Mouse (Mus musculus): ENCODE results near the gene Rln1. TPM values are rescaled to one million over a fixed set of nuclear protein-coding genes. Genes with fewer than 3 reads are reported as not detected.

Rln1 gene
- total RNA-seq (2021) = not detected in 2 replicates
- long read RNA-seq, experiment 1 = 0 reads
- long read RNA-seq, experiment 2 = 0 reads

DNA sequence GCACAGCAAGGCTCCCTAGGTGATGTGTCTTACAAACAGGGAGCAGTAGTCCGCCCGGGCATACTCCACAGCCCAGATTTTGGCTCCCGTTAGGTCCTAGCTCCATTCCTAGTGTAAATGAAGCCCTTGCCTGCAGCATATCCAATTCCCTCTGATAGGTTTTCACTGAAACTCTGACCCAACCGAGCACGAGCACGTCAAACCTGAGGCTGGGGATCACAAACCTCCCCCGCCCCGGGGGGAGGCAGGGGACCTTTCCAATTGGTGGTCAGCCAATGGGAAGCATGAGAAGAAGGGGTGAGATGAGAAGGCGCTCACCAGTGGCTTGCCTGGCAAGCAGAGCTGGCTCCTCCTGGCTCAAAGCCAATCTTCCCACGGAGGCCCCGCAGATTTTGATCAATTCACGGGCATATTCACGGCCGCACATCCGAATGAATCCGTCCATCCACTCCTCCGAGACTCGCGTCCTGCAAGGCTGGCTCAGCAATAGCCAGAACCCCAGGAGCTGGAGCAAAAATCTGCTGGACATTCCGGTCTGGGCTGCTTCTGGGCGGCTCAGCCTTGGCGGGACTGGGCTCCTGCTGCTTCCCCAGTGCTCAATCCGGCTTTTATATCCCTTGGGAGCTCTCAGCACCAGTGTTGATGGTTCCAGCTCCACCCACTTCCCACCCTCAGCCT is at the start of gene Rln1:
Rln1 (minus strand) TSS at position 603 of the 678 bp plus-strand sequence.
- DNase-seq = peak; percentile 44

- no peak for DNase-seq
Observed at GRCm38 (mm10) chr19:29383368-29383767, 48.9 kb upstream of the Rln1 start.

GRCm38 (mm10) chr19:29379839-29380603 is 45.6 kb upstream of the Rln1 start:
- no peak for DNase-seq

GRCm38 (mm10) chr19:29376382-29376781 is 41.9 kb upstream of the Rln1 start:
- no peak for DNase-seq

- no peak for DNase-seq
Observed at GRCm38 (mm10) chr19:29374947-29375346, 40.5 kb upstream of the Rln1 start.

- no peak for DNase-seq
Observed at GRCm38 (mm10) chr19:29373438-29373837, 39.0 kb upstream of the Rln1 start.

GRCm38 (mm10) chr19:29372621-29373020 is 38.2 kb upstream of the Rln1 start:
- no peak for DNase-seq

DNA sequence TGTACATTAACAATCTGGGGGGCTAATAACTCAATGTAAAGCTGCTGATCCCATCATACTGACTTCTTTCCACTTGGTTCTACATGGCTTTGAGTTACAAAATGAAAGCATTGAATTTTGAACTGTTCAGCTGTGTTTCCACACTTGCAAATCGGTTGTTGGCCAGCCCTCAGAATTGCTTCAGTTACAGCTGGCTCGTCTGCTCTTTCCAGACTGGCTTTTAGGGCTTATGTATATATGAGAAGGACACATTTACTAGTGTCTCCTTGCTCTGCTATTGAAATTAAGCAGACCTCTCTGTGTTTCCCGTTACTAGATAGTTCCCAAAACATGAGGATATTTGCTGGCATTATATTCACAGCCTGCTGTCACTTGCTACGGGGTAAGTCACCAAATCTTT is 37.7 kb upstream of the Rln1 start:
- DNase-seq = peak; percentile 46

DNA sequence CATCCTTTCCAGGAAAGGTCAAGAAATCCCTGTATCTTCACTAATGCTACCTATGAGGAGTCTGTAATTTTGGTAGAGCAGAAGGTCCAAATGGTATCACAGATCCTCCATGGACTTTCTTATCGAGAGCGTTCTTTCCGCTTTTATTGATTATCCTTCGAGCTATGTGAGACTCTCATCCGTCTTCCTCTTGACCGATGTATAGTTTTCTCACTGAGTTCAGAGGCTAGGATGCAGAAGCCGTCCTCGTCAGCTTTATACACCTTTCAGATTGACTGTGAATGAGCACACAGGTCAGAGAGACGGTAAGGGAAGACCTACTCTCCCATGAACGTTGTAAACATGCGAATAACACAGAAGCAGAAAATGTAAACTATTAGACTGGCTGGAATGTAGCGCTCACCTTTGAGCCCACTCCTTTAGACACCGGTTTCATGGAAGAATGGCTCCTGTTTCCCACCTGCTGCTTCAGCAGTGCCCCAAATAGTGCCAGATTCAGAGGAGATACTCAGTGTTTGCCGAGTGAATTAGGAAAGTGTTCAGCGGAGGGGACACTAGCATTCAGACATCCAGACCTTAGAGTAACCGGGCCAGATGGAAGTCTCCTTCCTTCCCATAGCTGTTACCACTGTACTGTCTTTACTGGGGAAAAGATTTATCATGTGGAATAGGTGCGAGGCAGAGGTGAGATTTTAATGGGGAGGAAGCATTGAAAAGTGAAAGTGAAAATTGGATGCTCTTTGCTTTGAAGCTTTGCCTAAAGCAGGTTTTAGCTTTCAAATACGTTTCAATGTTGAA is 37.0 kb upstream of the Rln1 start:
- no peak for DNase-seq

- DNase-seq = no peak
Observed at GRCm38 (mm10) chr19:29370545-29371283, 36.2 kb upstream of the Rln1 start.

DNA sequence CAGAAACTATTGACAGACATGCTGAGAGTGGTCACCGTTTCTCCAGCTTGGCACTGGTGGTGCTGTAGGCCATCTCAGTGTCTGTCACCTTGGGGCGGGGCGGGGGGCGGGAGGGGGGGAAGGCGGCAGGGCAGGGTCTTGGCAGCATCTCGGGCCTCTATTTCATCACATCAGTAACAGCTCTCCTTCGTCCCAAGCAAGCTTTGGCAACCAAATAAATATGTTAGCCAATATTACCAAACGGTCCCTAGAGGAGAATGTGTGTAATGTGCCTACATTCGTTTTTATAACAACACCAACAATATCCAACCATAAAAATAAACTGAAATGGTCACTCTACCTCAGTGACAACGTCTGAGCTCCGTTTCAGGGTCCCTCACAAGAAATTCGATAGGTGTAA is 35.6 kb upstream of the Rln1 start:
- peak; percentile 35 for DNase-seq

DNA sequence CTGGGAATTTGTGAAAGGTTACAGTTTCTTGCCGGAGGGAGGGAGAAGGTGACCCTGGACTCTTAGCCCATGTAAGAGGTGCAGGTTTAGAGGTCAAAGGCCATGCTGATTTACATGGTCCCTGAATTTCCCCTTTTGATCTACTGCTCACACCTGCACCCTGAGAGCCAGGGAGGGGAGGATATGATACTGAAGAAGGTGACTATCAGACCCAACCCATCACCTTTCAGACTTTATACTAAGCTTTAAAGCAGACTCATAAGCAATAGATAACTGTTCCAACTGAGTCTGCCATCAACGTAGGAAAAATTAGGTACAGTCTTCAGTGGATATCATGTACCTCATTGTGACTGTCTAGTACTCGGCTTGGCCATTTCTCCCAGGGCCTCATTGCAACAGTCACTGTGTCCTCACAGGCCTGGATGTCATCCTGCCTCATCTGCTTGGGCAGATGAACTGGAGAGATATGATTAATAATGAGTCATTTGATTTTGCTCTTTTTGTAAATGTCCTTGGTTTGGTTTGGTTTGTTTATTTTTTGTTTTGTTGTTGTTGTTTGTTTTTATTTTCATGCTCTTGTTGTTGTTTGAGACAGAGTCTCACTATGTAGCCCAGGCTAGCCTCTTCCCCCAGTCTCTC is 34.3 kb upstream of the Rln1 start:
- peak; percentile 46 for DNase-seq

GRCm38 (mm10) chr19:29368041-29368440 is 33.6 kb upstream of the Rln1 start:
- DNase-seq = no peak

- peak; percentile 92 for DNase-seq
Observed at GRCm38 (mm10) chr19:29366969-29367622, 32.6 kb upstream of the Rln1 start, which contains the start of the genes Plgrkt and Cd274. Gene Plgrkt (minus strand): TSS chr19:29367390. Gene Cd274 (plus strand): TSS chr19:29367455.

DNA sequence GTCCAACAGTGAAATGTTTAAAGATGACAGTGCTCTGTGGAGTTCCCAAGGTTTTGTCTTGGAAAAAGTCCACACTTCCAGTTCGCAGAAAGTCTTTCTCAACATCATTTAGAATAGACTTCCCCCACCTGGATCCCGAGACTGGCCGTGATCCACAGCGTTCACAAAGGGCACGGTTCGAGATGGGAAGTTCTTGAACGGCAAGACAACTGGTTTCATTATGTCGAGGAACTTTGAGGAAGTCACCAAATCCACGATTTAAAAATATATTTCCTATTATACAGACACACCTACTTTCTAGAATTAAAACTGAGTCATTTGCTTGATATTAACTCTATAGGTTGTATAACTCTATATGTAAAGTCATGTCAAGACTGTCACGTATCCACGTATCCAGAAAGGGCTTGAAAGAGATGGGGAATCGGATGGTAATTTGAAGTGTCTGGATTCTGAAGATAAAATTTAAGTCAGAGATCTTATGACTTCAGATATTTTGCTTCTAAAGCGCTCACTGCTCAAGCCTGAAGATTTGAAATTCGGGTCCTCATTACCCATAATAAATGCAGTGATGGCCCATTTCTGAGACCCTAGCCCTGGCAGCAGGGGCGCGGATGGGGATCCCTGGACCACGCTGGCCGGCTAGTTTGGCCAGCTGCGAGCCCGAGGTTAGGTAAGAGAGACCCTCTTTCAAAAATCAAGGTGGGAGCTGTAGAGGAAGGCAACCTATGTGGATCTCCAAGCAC is 31.9 kb upstream of the Rln1 start:
- no peak for DNase-seq

DNA sequence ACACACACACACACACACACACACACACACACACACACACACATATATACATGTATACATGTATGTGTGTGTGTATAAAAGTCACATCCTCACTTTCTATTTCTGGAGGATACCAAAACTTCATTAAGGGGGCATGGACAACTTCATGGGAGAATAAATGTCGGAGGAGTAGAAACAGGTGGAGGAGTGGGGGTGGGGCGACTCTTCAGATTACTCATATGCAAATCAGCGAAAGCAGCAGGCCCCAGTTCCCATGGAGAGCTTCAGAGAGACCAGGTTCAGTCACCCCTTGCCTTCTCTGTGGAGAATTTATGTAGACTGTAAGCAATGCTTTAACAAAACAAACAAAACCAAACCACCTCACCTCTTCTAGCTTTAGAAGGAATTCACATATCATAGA is 30.6 kb upstream of the Rln1 start:
- DNase-seq = peak; percentile 30

DNA sequence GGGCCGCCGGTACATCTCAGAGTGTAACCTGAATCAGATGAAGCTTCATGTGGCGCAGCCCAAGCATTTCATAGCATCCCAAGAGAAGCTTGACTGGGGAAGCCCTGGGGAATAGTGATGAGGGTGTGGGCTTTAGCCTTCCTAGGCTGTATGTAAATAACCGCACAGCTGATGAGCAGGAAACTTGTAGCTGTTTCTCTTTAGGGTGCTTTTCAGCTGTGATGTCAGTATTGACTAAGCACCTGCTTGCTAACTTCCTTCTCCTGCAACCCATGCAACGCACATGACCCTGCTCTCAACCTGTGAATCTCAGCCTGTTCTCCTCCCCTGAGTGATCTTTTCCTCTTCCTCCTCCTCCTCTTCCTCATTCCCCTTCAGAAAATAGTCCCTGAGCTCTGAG is 29.6 kb upstream of the Rln1 start:
- no peak for DNase-seq

GRCm38 (mm10) chr19:29363557-29363956 is 29.1 kb upstream of the Rln1 start:
- DNase-seq = no peak

DNA sequence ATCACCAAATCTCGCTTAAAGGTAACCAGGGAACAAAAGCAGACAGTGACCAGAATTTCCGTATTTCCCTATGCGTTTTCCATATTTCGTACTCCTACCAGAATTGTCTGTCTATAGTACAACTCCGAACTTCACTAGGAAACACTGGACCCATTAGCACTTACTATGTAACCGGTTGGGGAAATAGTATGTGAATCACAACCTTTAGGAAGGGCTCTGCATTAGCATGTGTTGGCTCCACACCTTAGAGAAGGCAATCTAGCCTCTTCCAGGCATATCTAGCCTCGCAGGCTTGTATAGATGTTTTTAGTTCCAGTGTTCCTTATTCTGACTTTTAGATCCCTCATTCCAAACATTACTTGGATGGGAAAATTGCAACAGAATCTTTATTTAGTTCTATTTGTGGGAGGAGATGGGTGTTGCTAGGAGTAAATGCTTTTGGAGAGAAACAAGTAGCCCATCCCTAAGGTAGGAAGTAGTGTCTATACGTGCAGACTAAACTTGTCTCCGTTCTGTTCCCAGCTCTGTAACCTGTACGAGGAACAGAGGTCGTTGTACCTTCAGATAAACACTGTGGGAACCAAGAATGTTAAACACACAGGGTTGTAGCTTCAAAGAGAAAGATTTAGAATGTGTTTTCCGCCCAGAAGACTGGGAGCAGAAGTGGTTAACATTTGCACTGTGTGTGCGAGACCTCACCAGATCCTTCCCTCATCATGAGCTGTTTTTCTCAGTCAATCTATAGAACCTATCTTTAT is 27.9 kb upstream of the Rln1 start:
- no peak for DNase-seq

Measured in adrenal gland, postnatal 14 days (tissue).